Mouse (Mus musculus): ENCODE measurements around the gene Gm28729.
"Not testable (repeated sequence)": the region's sequence is repeated elsewhere in the genome, so short reads cannot be mapped to it uniquely, and the experiment has no call there.

The Gm28729 gene

GRCm38 (mm10) chr9:96524972-96525506 is at the start of gene Gm28729:
Gene Gm28729, minus strand, starts transcription at chr9:96525264.
- DNase-seq (ENCODE audit: low spot score) = no peak

GRCm38 (mm10) chr9:96573252-96573651 is 48.2 kb upstream of the Gm28729 start:
- no peak for DNase-seq (ENCODE audit: low spot score)

GRCm38 (mm10) chr9:96572754-96573153 is 47.7 kb upstream of the Gm28729 start:
- no peak for DNase-seq (ENCODE audit: low spot score)

DNA sequence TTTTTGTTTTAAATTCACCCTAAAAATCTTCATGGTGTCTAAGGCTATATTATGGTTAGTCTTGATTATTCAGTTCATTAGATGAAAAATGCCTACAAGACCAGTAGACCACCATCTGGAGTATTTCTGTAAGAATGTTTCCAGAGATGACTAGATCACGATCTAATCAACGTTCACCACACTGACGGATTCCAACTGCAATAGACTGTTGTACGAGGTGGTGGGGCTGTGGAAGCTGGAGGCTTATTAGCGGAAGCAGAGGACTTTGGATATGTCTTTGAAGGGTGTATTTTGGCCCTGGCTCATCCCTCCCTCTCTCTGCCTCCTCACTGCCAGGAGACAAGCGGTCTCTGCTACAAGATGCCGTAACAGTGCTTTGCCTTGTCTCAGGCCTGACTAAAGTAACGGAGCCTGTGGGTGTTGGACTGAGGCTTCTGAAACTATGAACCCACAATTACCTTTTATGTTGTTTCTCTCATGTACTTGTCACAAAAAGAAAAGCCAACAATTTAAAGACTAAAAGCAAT is 41.5 kb upstream of the Gm28729 start:
- DNase-seq (ENCODE audit: low spot score) = no peak

DNA sequence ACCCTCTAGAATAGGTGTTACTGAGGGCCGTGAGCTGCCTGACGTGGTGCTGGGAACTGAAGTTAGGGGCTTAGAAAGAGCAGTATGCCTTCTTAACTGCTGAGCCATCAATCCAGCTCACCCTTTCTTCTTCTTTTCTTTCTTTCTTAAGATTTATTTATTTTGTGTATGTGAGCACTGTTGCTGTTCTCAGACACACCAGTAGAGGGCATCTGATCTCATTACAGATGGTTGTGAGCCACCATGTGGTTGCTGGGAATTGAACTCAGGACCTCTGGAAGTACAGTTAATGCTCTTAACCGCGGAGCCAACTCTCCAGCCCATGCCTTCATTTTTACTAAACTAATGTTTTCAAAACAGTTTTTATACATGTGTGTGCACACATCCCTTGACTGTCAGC is 38.4 kb upstream of the Gm28729 start:
- no peak for DNase-seq (ENCODE audit: low spot score)

- DNase-seq (ENCODE audit: low spot score) = no peak
These were observed 34.1 kb upstream of the Gm28729 start for GRCm38 (mm10) chr9:96559148-96559547.

- no peak for DNase-seq (ENCODE audit: low spot score)
These were observed 33.5 kb upstream of the Gm28729 start for GRCm38 (mm10) chr9:96558594-96558993.

DNA sequence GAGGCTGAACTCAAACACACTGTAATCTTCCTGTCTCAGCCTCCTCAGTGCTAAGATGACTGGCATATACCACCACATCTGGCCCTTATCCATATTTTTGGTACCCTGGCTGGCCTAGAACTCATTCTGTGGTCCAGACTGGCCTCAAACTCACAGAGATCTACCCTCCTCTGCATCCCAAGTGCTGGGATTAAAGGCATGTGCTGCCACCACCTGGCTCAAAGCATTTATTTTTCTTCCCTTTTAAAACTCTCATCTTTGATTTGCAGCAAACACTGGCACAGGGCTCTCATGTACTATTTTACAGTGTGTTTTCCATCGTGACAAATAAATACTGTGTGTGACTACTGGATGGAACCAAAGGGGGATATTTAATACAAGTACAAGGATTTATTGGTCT is 29.0 kb upstream of the Gm28729 start:
- DNase-seq (ENCODE audit: low spot score) = no peak

DNA sequence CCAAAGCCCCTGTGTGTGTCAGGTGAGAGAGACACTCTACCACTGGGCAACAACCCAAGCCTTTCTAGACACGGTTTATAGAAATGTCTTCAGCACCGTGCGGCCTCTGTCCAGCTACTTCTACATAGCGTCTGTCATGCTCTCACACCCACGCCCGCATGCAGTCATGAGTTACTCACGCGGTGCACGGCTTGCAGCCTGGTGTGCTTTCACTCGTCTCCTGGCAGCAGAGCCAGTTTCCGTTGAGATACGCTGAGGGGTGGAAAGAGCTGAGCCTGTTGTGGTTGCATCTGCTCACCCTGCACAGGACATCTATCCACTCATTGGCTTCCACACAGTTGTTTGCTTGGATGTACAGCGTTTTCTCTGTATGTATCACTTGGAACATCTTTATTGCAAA is 20.3 kb upstream of the Gm28729 start:
- DNase-seq (ENCODE audit: low spot score) = no peak

- peak; percentile 54 for DNase-seq (ENCODE audit: low spot score)
These were observed 18.9 kb upstream of the Gm28729 start for GRCm38 (mm10) chr9:96543643-96544640.

DNA sequence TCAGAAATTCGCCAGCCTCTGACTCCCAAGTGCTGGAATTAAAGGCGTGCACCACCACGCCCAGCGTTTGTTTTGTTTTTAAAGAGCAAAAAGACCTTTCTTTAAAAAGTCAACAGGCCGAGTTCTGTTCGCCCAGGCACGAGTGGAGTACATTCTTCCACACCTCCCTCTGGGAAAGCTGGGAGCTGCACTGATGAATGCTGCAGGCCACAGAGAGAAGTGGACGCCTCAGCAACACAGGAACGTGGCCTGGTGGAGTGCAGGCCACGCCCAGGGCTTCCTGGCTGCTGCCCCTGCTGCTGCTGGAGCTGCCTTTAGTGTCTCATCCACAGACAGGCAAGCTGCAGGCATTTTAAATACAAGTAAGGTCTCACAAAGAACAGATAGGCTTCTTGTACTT is 13.9 kb upstream of the Gm28729 start:
- DNase-seq (ENCODE audit: low spot score) = no peak

DNA sequence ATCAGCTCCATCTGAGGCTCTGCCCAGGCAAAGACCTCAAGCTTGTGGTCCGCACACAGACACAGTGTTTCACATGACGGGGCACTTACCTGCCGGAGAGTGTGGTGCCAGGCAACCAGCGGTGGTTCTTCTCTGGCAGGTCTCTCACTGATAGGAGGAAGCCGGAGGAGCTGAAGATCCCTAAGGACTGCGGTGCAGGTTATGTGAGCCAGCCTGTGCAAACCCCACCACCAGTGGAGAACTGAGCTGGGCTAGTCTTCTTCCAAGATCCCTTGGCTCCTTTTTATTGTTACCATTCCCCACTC is 12.5 kb upstream of the Gm28729 start:
- no peak for DNase-seq (ENCODE audit: low spot score)

DNA sequence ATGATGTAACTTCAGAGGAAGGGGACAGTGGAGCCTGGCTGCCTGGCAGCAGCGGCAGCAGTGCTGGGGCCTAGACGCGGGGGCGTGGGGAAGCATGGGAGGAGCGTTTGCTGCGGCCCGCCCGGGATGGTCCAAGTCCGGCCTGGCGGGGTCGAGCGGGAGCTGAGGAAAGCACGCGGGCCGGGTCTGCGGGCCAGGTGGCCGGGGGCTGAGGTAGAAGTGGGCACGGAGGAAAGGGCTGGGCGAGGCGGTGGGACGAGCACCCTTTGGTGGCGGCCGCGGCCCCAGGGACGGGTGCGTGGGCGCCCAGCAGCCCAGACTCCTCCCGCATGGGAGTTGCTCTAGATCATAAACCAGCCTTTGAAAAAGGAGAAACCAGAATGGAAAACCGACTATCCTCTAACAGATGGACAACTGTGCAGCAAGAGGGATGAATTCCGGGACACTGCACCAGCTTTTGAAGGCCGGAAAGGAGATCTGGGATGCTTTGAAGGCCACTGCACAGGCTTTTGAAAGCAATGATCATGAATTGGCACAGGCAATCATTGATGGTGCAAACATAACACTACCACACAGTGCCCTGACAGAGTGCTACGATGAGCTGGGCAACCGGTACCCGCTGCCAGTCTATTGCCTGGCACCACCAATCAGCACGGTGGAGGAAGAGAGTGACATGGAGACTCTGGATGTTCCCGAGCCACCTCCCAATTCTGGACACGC is 12.0 kb upstream of the Gm28729 start:
- DNase-seq (ENCODE audit: low spot score) = peak; percentile 50

GRCm38 (mm10) chr9:96536093-96536492 is 11.0 kb upstream of the Gm28729 start:
- not testable (repeated sequence) for DNase-seq (ENCODE audit: low spot score)

DNA sequence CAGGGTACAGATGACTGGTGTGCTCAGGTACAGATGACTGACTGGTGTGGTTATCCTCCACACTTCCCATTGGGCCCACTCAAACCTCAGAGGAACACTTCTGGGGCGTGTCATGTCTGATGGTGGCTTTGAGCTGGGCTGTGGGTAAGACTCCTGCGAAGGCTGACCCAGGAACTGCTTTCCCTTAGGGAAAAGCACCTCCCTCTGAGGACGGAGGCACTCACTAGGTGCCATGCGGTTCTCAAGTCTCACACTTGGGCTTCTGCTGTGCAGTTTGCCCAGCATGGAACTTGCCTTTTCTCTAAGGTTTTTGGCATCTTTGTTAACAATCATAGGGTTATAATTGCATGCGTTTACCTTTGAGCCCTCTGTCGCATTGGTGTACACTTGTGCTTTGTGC is 10.4 kb upstream of the Gm28729 start:
- no peak for DNase-seq (ENCODE audit: low spot score)

DNA sequence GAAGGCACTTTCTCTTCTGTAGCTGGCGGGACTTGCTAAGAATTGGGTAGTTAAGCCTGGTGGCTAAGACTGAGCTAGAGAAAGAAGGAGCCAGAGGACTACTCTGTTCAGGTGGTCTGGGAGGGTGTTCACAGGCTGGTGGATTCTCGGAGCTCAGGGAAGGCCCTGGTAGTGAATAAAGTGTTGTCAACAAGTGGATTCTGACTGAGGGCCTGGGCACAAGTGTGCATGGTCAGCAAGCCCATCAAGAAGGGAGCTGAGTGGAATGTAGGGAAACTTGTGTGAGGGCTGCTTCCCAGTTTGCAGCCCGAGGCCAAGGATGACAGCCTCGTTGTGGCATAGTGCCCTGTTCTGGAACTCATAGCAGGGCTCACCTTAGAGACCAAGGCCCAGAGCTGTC is 9.2 kb upstream of the Gm28729 start:
- DNase-seq (ENCODE audit: low spot score) = no peak

DNA sequence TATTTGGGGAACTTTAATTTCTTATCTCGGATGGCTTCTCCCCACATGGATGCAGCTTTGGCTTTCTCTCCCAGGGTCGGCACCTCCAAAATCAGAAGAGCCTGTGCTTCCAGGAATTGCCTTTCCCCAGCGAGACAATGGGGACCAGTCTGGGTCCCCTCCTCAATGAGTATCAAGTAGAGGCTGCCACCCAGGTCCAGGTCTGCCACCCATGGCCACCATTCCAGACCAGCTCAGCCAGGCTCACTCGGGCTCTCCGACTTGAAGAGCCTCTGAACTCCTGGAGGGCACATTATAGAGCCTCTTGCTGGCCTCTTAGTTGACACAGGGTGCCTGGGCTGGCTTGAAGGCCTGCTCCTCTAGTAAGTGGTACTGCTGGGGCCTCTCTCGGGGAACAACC is 8.4 kb upstream of the Gm28729 start:
- DNase-seq (ENCODE audit: low spot score) = no peak

GRCm38 (mm10) chr9:96532531-96532930 is 7.5 kb upstream of the Gm28729 start:
- DNase-seq (ENCODE audit: low spot score) = no peak

- DNase-seq (ENCODE audit: low spot score) = peak; percentile 41
These were observed 5.6 kb upstream of the Gm28729 start for GRCm38 (mm10) chr9:96530674-96531081.

- no peak for DNase-seq (ENCODE audit: low spot score)
These were observed 5.1 kb upstream of the Gm28729 start for GRCm38 (mm10) chr9:96529961-96530673.

DNA sequence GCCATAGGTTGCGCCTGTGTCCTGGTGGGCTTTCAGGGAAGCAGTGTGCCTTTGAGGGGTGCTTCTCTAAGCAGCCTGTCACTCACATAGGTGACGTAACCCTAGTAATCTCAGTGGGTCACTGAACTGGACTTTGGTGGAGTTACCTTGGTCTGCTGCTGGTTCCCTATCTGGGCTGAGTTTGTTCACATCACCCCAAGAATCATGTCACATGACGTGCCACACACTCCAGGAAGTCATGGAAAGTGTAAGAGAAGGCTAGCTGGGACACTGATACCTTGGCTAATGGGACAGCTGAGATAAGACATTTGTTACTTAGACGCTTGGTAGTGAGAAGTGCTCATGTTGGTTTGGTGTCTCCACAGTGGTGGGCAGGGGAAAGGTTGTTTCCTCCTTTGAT is 947 bp upstream of the Gm28729 start:
- DNase-seq (ENCODE audit: low spot score) = no peak

DNA sequence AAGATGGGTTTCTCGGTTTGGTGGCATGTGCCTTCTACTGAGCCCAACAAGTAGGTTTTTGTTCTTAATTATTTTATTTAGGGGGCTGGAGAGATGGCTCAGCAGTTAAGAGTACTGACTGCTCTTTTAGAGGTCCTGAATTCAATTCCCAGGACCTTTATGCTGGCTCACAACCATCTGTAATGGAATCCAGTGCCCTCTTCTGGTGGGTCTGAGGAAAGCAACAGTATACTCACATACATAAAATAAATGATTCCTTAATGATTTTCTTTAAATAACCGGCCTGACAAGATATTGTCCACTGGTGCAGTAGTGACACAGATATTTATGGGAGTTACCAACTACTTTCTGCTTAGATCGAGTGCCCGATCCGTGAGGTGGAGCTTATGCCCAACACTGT is 1.9 kb downstream of the Gm28729 start:
- DNase-seq (ENCODE audit: low spot score) = no peak

Measured in urinary bladder, postnatal 14 days (tissue).